Mouse (Mus musculus) embryo, embryonic 11 days (tissue): ENCODE data around the gene Olfr714.
"Not testable (repeated sequence)": the region's sequence is repeated elsewhere in the genome, so short reads cannot be mapped to it uniquely, and the experiment has no call there.

Experiments
- DNase-seq: peaks from one replicate; pipeline ENCODE4 v3.0.0-alpha.2; 2015

Olfr714 gene

GRCm38 (mm10) chr7:107070681-107071080, at the start of gene Olfr714:
Gene Olfr714 (plus strand): TSS chr7:107070981.
- DNase-seq, result no peak

- no peak for DNase-seq
Measured at GRCm38 (mm10) chr7:107030874-107031273, 39.9 kb upstream of the Olfr714 start, which contains the start of gene Olfr713. Gene Olfr713 (plus strand): TSS chr7:107031174.

- DNase-seq, result no peak
Measured at GRCm38 (mm10) chr7:107039934-107040563, 30.7 kb upstream of the Olfr714 start.

- DNase-seq, result no peak
Measured at GRCm38 (mm10) chr7:107043136-107043535, 27.6 kb upstream of the Olfr714 start.

DNA sequence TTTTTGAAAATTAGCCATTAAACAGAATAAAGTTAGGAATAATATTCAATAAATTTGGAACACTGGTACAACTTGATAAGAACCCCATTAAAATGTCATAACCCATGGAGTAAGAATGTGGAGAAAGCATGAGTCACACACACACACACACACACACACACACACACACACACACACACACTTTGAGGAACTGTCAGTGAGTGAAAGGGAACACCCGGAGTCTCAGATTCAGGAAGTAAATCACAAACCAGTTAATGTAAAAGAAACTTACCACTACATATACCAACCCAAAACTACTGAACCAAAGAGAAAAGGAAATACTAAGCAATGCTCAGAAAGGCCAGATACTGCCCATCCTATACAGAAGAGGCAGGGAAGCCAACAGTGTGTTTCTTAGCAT, 26.4 kb upstream of the Olfr714 start:
- no peak for DNase-seq

GRCm38 (mm10) chr7:107045833-107046232, 24.9 kb upstream of the Olfr714 start:
- peak; percentile 58 for DNase-seq

- DNase-seq, result no peak
Measured at GRCm38 (mm10) chr7:107047578-107047977, 23.2 kb upstream of the Olfr714 start.

- DNase-seq, result no peak
Measured at GRCm38 (mm10) chr7:107092920-107093319, 22.1 kb downstream of the Olfr714 start, which contains the start of gene Olfr17. Gene Olfr17 (plus strand): TSS chr7:107093220.

DNA sequence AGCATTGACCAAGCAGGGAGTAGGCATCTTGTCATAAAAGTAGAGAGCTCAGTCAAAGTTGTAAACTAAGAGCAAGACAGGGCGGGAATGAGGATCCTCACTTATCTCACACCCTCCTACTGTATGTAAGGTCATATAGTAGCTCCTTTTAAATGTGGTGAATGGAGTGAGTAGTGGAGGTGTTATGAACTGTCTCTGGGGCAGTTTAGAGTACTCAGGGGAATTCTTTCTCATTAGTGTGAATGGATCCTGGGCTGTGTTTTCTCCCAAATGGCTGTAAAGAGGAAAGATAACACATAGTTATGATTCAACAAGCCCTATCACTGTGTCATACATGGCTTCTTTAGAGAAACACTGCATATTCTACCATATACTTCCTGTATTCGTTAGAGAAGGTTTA, 39.5 kb downstream of the Olfr714 start, which contains the start of gene Olfr715b:
Olfr715b (minus strand) TSS at position 101 of the 400 bp plus-strand sequence.
- not testable (repeated sequence) for DNase-seq
